Mouse (Mus musculus): ENCODE results near the gene Memo1.

Memo1 gene

DNA sequence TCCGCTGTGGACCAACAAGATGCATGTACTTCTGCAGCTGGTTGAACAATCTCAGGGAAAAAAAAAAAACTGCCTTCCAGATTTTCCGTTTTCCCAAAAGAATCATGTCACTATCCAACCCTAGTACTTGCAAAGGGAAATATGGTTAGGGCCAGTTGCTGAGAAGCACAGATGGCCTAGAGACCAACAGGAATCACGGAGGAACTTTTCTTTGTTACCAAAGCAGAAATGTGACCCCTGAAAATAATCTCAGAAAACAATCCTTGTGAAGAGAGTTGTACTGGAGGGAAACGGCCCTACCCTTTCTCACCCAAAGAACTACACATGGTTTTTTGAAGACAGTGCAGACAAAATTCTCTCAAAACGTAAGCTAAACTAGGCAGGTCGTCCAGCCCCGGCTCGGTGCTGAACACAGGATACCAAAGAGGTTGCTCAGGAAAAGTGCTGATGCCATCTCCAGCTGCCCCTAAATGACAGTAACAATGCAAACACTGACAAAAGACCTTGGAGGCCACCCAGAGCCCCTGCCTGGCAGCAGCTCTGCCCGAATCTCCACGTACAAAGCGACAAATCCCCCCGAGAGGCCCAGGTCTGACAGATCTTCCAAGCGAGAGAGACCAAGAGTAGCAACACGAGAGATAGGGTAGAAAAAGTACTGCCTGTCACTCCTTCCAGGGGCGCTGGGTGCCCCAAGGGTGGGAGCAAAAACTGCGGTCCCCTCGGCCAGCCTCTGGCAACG is 1.5 kb downstream of the Memo1 start:
- peak; percentile 65 for DNase-seq

DNA sequence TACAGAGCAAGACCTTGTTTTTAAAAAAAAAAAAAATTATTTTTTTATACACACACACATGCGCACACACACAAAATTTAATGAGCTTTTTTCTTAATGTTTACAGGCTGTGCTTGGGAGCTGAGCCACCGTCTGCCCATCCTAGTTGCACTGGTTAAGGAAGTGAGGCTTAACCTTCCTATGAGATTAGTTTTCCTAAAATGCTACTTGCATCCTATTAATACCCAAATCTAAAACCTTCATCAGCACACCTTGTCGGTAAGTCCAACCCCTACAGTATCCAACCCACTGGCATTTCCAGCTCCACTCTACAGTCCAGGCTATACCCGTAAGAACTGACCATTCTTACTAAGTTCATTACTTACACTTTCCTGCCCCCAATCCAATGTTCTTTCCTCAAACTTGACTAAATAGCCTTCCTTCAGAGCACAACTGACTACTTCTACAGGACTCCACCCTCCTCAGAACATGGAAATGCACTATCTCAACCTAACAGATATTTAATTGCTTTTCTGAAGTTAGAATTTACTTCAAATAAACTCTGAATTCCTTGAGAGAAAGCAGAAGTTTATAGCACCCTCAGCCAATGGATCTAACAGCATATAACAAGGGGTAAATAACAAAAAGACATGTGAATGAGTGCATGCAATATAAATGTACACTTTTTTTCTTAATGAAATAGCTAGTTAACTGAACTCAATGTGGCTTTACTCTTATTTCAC is 3.5 kb downstream of the Memo1 start:
- no peak for DNase-seq

DNA sequence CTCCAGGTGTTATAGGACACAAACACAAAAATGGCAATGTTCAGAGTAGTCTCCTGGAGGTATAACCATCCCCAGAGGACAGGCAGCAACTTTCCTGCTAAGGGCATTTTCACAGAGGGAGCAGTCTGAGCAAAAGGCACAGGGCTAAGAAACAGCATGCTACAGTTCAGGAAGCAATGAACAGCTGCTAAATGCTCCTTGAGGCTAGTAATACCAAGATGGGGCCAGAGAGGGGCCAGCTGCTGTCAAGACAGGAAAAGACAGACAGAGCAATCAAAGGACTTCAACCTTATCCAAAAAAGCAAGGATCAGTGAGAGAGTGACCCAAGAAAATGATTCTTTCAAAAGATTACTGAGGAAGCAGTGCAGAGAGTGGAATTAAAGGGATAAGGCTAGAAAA is 4.5 kb downstream of the Memo1 start:
- peak; percentile 11 for DNase-seq

DNA sequence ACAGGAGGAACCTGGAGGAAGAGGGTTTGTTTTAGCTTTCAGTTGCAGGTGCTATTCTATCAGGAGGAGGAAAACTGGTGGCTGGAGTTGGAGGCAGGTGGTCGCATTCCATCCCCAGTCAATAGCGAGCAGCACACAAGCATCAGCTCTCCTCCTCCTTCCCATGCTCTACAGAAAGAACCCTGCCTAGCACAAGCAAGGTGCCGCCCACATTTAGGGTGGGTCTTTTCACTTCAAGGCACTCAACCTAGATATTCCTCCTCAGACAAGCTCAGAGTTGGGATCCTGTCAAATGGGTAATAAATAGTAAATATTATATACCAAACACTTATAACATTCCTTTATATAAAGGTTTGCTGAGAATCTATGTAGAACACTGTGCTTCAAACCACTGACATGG is 5.1 kb downstream of the Memo1 start:
- DNase-seq: no peak

DNA sequence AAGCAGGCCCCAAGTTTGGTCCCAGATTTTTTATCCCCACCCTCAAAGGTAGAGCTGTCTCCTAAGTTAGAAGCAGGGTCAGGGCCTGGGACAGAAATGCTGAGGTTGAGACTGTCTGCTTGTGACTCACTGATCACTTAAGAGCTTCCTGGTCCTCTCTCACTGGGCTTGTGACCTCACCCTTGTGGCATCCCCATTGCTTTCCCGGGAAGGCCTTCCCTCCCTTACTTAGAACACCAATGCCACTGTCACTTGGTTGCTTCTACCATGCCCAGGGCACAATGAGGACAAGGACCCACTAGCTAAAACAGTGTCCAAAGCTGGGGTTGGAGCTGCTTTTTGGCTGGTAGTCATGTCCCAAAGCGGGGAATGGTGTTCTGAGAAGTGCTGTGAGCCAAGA is 6.7 kb downstream of the Memo1 start:
- no peak for DNase-seq

DNA sequence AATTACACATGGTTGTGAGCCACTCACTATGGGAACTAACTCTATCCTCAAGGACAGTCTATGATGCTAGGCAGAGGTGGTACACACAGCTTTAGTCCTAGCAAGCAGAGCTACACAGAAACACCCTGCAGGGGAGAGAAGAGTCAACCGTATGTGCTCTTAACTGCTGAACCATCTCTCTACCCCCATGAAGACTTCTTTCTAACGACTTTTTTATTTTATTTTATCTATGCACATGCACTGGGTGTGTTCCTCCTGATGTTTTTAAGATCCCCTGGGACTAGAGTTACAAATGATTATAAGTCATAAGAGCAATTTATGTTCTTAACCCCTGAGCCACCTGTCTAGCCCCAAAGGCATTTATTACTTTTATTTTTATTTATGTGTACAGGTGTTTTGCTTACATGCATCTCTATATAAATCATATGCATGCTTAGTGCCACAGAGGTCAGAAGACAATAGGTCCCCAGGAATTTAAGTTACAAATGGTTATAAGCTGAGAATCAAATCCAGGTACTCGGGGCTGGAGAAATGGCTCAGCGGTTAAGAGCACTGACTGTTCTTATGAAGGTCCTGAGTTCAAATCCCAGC is 9.1 kb downstream of the Memo1 start:
- no peak for DNase-seq

DNA sequence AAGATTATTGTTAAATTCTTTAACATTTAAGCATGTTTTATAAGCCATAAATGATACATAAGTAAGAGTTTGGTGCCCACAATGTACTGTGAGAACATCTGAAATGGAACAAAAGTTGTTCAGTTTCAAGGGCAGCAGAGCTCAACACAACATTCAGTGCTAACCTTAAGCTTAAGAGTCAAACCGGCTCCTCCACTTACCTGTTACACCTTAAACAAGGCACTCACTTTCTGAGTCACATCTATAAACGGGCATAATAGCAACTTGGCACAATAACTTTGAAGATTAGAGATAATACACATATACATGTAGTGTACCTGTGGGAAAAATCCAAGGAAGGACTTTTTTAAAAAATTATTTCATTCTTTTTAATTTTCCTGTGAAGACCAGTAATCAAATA is 9.6 kb downstream of the Memo1 start:
- no peak for DNase-seq

DNA sequence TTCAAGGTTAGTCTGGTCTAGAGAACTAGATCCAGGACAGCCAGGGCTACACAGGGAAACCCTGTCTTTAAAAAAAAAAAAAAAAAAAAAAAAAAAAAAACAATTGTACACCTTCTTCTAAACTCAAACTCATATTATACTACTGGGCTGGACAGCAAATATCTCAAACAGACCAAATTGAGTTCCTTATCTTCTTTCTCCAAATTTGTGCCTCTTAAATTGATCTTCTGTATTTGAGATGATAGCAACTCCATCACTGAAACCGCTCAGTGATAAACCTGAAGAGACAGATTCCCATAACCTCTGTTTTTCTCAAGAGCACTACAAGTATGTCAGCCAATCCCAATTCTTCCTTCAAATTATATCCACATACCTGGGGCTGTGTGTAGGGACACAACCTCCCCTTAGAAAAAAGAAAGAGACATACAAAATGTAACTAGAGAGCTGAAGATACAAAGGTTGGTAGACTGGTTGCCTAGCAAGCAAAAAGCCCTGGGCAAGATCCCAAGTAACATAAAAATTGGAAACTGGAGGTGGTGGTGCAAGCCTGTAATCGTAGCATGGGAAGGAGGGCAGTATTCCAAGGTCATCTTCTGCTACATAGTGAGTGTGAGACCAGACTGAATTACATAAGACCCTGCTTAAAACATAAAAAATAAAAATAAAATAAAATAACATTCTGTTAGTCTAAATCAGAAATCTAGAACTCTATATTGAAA is 10.8 kb downstream of the Memo1 start:
- DNase-seq: no peak

DNA sequence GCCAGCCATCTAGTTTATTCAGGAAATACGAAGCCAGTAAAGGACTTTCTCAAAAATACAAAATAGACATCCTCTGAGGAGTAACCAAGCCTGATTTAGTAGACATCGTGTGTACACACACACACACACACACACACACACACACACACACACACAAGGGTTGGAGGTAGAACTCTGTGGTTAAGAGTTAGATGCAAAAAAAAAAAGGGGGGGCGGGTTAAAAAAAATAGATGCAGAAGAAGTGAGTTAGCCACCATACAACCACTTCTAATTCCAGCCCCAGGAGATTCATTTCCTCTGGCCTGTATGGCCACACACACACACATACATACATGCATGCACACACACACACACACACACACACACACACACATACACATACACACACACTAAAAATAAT is 13.3 kb downstream of the Memo1 start:
- no peak for DNase-seq

DNA sequence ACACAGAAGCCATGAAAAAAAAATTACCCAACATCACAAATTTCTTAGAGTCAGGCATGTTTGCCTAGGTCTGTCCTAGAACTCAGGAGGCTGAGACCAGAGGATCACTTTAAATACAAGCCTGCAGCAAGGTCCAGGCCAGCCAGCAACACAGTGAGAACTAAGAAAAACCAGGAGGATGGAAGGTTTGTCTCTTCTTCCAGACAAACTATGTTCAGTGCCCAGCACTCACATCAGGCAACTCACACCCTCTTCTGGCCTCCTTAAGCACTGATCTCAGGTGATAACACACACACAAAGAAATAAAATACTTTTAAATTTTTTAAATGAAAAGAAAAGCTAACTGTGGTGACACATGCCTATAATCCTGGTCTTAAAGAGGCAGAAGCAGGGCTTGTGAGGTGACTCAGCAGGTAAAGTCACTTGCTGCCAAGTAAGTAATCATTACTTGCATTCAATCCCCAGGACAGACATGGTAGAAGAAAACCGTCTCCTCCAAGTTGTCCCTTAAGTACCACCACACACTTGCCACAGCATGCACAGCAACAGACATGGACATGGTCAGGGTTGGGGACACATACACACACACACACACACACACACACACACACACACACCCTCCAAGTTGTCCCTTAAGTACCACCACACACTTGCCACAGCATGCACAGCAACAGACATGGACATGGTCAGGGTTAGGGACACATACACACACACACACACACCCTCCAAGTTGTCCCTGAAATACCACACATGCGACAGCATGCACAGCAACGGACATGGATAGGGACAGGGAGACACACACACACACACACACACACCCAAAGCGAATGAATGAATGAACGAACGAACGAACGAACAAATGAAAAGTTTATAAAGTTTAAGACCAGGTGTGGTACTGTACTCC is 16.1 kb downstream of the Memo1 start:
- no peak for DNase-seq

DNA sequence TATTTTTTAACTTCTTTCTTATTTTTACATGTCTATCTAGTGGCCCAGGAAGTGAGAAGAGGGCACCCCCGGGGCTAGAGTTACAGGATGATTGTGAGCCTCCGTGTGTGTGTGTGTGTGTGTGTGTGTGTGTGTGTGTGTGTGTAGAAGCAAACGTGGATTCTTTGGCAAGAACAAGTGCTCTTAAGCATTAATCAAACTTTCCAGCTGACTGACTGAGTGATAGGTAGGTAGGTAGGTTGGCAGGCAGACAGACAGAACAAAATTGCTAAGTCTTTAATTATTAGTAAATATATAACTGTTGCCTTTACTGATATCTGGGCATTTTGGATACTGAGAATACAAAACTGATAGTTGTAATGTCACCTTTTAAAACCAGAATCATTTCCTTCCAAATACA is 20.9 kb downstream of the Memo1 start:
- DNase-seq: no peak

DNA sequence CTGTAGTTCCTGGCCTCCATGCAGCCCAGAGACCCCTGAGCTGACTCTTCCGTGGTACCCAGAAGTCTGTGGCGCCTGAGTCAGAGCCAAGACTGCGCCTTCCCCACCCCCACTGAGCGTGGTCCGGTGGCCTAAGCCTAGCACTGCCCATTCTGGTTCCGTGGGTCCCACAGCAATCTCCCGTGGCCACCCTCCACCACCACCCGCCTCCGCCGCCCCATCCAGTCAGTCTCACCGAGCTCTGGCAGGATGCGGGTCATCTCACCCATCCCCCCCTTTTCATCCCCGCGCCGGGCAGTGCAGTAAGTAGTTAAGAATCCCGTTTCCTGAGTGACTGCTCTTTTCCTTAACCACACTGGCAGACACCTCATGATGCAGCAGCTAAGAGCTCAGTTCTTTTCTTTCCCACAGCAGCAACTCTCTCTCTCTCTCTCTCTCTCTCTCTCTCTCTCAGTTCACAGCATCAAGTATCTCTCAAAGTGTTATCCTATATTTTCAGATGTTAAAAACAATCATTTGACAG is 22.6 kb downstream of the Memo1 start:
- DNase-seq: no peak

DNA sequence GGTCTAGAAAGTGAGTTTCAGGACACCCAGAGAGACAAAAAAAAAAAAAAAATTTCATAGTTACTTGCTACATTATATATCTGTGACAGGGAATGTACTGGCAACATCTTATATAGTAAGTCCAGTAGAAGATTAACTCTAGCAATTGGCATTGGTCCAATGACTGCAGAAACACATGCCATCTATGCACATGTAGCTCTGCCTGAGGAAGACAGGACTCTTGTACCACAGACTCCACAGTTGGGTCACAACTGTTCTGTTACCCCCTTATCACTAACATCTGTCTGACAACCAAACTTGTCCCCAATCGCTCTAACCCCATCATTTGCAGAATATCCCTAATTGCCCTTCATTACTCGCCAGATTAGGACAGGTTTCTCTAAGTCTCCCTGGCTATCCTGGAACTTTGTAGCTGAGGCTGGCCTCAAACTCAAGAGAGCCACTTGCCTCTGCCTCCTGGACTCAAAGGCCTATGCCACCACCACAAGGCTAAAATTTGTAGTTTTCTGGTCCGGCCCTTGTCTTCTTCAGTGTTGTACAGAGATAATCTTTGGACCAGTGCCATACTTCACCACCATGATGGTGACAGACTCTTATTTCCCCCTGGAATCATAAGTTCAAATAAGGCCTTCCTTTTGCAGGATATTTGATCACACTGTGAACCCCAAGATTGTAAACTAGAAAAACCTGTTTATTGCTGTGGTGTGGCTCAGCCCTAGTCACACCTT is 23.6 kb downstream of the Memo1 start:
- DNase-seq: no peak

DNA sequence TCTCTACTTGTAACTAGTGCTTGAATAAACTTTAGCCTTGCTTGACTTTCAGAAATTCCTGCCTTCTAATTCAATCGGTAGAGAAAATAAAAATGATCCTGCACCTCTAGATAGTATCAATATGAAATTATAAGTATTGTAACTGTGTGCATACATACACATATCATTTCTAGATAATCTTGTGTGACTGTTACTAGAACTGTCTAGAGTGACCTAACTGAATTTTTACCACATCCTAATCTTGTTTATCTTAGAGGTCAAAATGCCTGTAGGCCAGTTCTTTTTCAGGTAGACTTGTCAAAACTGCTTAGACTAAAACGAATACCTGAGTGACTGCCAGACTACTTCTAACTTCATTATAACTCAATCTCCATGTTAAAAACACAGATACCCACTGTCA is 25.1 kb downstream of the Memo1 start:
- no peak for DNase-seq

DNA sequence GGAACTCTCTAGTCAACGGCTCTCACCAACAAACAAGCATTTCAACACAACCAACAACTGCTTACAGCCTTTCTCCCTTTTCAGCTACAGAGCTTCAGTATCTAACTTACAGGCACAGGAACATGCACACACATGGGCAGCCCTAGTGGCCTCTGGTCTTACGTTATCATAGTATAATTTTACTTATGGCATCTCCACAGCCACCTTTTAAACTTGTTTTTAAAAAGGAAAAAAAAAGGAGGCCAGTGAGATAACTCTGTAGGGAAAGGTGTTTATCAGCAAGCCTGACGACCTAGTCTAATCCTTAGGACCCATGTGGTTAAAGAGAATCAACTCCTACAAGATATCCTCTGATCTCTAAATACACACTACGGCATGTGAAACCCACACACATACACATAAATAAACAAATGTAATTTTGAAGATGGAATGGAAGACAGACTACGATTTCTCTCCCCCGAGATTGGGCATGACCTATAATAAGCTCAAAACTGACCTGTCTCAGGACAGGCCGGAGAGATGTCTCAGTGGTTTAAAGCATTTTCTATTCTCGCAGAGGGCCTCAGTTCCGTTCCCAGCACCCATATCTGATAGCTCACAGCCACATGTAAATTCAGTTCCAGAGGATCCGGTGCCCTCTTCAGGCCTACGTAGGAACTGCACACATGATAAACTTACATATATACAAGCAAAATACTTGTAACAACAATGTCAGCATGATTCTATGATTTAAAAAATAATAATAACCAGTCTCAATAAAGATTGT is 27.7 kb downstream of the Memo1 start:
- no peak for DNase-seq

DNA sequence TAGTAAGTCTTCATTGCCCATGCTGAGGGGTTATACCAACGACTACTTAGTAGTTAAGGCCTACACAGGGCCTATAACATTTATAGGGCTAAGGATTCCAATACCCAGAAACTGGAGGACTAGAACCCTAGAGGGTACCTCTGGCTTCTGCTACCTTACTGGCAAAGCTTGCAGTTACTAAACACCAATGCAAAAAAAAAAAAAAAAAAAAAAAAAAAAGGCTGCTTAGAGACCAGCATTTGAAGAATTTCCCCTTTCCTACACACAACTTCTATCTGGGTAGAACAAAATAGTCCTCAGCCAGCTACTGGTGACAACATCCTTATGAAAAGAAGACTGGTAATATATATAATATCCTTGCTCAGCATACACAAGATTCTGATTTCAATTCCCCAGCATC is 29.7 kb downstream of the Memo1 start:
- DNase-seq: no peak

DNA sequence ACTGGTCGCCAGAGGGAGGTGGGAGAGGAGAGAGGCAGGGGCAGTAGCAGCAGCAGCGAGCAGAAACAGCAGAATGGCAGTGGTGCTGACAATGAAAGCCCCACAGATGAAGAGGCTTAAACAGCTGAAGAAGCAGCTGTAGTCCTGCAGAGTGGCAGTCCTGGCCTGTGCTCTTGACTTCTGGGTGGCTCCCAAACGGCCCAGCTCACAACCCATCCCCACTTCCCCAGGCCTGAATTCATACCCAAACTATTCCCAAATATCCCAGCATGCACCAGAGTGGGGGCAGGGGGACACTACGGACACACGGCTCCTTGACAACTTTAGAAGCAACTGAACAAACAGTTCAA is 30.2 kb downstream of the Memo1 start:
- DNase-seq: peak; percentile 53

DNA sequence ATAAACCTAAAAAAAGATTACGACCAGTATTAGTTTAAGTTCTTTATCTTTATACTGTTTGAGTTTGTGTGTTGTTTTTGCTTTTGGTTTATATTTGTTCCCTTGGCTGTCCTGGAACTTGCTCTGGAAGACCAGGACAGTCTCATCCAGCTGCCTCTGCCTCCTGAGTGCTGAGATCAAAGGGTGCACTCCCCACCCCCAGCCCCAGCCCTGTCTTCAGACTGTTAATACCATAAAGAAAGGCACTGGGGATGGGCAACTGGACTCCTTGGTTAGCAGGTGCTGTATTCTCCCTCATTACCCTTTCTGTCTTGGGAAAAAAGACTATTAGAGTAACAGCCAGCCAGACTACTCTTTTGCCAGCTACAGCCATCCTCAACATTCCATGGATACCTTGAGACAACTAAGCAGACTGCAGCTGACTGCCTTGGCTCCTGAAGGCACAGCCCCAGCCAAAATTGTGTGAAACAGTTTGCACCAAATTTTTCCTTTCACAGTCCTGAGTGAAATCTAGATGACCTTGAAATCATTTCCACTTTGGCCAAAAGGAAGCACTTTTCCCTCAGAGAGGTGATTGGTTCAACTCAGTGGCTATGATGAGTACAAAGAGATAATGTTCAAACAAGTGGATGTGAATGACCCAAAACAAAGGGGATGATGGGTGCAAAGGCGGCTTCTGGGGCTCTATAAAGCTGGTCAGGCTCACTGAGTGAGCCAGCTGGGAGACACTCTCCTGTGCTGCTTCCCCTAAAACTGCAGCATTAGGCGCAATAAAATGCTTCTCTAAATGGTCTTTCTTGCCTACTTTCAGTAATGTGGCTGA is 30.8 kb downstream of the Memo1 start:
- DNase-seq: no peak

DNA sequence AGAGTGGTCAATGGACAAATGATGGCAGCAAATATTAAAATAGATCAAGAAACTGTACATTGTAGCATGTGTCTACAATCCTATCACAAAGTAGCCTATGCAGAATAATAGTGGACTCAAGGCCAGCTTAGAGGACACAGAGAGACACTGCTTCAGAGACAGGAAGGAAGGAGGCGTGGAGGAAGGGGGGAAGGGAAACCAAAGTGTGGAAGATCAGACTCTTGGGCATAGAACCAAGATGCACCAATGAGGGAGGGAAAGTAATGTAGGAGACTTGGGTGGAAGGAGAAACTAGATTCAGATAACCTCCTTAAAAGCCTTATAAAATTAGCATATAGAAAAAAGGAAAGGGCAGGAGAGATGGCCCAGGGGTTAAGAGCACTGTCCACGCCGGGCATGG is 32.9 kb downstream of the Memo1 start:
- no peak for DNase-seq

DNA sequence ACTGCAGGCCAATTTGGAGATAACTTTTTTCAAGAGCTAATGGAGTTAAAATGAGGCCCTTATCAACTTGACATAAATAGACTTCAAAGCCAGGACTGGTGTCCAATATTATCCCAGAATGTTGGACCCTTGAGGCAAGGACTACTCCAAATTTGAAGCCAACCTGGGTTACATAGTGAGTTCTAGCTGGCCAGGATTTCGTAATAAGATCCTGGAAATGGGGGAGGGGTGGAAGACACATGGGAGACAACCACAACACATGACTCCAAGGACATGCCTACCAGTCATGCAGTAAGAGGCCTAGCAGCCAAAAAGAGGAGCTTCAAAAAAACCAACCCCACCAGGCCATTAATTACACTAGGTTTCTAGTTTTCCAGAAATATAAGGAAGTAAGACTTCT is 50.0 kb downstream of the Memo1 start:
- DNase-seq: no peak
